Mouse (Mus musculus) kidney, adult 11 months (tissue): ENCODE measurements around the gene Smco3.

Experiments
- DNase-seq: peaks from one replicate; pipeline ENCODE4 v3.0.0; 2022

Gene Smco3

DNA sequence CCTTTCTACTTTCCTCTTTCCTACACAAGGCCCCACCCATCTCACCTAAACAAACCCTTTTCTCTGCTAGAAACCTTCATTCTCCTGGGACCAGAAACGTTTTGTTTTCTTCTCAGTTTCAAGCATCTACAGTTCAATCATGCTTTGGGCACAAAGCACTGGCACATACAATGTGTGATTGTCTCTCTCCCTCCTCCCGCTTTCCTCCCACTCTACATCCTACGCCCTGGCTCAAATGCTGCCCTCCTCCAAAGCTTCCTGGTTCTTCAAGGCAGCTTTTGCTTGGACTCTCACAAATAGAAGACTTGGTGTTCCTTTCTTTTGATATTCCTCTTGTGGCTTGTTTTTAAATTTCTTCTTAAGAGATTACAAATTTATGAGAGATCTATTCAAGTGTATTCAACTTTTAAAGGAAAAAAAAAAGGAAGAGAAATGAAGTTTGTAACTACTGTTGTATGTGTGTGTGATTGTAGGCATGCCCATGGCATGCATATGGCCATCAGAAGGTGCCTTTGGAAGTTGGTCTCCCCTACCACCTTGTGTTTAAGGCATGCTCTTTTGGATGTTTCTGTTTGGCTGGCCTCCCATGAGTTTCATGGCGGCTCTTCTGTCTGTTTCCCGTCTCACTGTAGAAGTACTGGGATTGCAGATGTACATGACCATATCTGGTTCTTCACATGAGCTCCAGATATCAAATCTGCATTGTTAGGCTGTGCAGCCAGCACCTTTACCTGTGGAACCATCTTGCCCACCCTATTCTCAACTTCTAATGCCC, 10.6 kb upstream of the Smco3 start:
- no peak for DNase-seq

DNA sequence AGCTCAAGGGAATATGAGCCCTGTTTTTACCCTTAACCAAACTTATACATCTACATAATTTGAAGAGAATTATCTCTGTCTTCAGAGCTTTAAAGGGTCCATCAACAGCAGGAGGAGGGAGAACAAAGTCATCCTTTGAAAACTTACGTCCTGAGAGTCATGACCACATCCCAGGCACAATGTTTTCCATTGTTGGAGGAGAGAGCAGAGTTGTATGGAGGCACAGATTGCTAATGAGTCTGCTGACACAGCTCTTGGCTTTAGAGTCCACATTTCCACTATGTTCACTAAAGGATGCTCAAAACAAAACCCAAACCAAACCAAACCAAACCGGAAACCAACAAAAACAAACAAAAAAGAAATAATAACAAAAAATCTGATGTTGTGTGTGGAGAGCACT, 9.7 kb upstream of the Smco3 start:
- no peak for DNase-seq

DNA sequence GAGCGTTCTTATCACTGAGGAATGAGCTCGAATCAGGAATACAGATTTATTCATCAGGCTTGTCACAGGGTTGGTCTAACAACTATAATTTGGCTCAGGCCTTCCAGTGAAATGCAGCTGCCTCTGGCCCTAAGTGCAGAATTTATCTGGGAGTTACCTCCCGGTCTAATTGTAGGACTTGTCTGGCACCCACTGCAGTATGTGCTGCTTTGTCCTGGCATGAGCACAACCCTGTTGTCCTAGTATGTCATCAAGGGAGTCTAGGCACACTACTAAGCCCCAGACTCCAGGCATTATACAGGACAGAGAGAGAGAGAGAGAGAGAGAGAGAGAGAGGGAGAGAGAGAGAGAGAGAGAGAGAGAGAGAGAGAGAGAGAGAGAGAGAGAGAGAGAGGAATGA, 2.1 kb upstream of the Smco3 start:
- no peak for DNase-seq

DNA sequence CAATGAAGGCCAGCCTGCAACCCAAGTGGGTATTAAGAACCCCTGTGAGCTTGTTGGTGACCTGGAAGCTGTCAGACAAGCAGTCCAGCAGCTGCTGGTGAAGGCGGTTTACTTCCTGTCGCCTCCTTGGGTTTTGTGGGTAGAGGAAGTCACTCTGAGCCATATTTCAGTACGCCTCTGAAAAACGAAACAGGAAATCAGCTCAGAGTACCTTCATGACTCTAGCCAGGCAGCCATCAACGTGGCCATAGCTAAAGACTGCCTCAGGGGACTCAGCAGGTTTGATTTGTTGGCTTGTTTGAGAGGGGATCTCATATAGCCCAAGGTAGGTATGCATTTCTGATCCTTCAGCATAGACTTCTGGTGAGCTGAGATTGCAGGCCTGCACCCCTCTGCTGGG, 3.5 kb downstream of the Smco3 start:
- no peak for DNase-seq

DNA sequence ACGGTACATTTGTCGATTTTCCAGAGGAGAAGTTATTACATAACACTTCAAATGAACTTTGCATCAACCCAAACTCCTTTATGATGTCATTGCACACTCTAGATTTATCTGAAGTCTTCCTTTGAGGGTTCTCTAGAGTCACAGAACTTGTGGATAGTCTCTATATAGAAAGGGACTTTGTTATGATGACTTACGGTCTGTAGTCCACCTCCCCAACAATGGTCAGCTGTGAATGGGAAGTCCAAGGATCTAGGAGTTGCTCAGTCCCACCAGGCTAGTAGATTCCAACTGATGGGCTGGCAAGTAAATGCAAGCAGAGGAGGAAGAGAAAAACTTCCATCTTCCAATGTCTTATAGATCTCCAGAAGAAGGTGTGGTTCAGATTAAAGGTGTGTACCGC, 6.6 kb downstream of the Smco3 start:
- no peak for DNase-seq

DNA sequence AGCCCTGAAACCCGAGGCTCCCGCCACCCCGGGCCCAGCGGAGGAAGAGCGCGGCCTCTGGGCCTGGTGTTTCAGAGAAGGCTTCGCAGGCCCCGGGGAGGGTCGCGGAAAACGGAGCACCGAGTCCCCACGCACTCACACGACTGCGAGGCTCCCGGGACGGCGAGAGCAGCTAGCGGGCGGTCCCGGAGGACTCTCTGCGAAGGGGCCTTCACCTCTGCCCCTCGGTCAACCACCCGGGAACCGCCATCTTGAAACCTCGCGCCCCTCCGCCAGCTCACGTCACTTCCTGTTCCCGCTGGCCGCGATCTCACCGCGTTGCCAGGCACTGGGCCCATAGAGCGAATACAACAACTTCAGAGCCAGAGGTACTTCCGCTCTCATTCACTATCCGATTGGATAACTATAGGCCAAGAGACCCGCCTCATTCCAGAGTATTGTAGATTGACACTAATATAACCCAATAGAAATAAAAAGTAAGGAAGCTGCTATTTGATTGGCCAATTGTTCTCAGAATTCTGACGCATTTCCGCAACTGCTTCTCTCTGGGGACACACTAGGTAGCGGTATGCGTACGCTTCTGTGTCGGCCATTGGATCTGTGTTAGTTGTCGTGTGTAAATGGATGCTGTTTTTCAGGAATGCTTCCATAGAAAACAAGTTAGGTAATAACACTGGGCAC, 7.2 kb downstream of the Smco3 start, which contains the start of gene Wbp11:
TSS of gene Wbp11 (minus strand) at position 353 of the 681 bp plus-strand sequence.
- peak; percentile 97 for DNase-seq

DNA sequence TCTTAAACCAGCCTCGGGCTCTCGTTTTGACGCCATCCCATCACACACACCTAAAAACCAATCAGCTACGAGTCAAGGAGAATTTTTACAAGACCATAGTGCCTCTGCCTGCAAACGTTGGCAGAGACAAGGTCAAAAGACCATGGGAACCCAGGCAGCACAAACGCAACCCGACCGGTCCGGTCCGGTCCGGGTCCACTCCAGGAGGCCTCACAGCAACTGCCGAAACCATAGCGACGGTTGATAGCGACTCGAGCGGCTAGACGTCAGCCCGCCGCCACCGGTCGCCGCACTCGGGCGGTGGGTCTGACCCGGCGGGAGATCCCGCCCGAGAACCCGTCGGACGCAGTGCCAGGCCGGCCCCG, 7.8 kb downstream of the Smco3 start, which contains the start of gene BC049715:
TSS of gene BC049715 (plus strand) at position 111 of the 365 bp plus-strand sequence.
- DNase-seq, result no peak

DNA sequence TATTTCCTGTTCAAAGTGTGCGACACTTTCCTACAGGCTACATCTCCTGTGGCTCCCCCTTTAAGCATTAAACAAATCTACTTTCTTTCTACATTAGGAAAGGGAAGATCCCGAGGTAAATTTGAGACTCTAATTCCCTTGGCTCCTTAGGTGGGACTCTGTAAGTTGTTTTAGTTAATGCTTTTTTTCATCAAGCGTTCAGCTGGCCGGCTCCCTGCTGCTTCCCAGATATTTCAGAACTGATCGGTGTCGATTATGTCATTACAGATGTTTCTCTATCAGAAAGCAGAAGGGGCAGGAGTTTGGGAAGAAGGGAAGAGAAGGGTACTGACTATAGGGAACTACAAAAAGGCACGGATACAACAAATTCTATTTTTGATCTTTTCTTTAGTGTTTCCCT, 8.1 kb downstream of the Smco3 start:
- no peak for DNase-seq

DNA sequence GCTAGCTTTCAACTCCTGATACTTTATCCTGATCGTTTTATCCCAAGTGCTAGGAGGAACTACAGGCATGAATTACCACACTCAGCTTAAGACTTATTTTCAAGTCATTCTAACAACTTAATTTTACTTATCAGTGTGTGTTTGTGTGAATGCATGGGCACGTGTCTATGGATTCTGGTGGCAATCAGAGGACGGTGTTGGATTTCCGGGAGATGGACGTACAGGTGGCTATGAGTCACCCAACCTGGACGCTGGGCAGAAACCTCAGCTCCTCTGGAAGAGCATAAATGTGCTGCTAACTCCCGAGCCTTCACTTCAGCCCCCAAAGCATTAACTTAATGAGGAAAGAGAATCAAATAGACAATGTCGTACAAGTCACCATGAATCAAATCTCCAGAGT, 10.3 kb downstream of the Smco3 start:
- DNase-seq, result no peak

DNA sequence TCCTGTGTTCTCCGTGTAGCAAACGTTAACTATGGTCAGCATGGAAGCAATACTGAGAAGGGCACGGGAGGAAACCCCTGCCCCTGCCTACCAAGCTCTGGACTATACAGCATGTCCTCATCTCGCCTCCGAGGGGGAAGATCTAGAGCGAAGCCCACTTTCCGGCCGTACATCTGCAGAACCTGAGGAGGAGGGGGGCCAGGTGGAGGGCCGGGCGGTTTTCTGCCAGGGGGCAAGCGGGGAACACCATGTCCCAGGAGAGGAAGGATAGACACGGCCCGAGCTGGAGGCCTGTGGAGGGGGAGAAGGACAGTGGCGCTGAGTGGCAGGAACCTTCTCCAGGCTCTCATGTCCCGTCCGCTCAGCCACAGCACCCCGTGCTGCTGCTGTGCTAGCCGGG, 14.2 kb downstream of the Smco3 start:
- DNase-seq, result no peak

DNA sequence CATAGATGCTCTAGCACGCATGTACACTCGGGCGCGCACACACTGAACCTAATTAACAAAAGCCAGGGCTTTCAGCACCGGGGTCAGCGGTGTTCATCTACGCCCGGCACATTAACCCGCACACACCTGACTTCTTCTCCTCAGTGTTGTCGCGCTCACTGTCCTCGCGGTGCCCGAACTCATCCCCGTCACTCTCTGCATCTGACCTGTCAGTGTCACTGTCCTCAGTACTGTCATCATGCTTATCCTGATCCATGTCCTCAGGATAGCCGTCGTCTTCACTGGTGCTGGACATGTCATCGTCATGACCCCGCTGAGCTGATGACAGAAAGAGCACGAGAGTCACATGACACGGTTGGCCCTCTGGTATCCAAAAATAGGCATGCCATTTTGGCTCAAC, 14.9 kb downstream of the Smco3 start:
- no peak for DNase-seq

DNA sequence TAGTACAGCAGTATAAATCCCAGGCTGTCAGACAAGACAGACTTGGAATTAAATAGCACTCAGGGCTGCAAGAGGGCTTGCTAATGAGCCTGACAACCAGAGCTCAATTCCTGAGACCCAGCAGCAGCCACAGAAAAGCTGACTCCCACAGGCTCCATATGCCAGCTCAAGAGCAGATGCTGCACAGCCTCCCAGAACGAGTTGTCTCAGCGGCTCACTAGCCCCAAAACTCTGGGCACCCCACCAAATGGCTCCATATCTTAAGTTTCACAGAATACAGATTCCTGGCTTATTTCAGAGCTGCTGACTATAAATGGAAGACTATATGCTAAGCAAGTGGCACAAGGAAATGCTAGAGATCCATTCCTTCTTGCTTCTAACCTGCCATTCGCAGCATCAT, 17.7 kb downstream of the Smco3 start:
- no peak for DNase-seq

DNA sequence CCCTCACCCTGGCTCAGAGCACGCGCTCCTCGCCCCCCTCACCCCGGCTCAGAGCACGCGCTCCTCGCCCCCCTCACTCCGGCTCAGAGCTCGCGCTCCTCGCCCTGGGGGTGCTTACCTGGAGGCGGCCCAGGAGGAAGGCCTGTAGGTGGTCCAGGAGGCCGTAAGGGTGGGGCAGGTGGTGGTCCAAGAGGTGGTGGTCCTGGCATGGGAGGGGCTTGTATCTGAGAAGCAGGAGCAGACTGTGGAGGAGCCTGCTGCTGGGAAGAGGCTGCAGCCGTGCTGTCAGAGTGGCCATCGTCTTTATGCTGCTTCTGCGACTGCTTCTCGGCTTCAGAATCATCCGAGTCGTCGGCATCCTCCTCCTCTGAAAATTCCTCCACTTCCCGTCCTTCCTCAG, 18.4 kb downstream of the Smco3 start:
- no peak for DNase-seq

DNA sequence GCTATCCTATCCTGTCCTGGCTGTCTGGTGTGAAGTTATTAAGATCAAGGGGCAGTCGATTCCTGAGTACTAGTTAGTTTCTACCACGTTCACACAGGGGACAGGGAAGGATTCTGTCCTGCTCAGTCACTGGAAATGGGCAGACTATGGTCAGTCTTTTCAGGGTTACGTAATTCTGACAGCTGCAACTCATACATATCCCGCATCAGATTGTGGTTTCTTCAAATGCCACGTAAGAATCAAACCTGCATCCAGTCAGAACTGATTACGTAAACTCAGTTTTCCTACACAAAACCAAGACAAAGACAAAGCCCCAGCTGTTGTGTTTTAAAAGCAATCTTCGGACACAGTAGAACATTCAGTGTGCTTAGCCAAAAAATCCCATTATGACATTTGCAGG, 19.9 kb downstream of the Smco3 start:
- no peak for DNase-seq

DNA sequence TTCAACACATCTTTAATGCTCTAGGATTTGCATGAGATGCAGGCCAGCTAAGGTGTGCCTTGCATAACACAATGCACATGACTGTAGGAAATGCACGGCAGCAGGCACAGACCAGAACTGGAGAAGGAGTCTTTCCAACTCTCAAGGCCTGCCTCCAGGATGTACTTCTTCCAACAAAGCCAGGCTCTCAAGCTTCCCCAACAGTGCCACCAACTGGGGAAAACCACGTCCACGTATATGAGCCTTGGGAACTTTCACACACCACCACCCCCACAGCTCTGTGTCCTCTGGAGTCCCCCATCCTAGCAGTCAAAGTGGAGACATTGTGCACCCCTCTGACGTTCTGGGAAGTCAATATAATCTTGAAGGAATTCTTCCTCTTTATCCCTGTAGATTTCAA, 22.1 kb downstream of the Smco3 start:
- no peak for DNase-seq

DNA sequence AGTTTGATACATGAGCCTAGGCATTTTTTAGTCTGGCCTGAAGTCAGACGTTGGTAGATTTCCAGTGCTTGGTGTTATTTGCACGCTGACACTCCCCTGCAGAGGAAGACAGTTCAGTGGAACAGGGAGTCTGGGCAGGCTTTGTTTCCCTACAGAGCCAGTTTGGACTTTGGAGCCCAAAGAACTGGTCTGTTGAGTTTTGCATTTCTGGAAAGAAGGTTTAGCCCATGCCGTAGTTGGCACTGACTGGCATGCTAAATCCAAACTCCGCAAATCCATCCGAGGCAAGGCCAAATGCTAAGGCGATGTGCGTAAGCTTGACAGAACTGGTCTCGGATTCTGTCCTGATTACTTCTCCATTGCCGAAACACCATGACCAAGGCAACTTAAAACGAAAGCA, 24.1 kb downstream of the Smco3 start:
- DNase-seq, result peak; percentile 63

DNA sequence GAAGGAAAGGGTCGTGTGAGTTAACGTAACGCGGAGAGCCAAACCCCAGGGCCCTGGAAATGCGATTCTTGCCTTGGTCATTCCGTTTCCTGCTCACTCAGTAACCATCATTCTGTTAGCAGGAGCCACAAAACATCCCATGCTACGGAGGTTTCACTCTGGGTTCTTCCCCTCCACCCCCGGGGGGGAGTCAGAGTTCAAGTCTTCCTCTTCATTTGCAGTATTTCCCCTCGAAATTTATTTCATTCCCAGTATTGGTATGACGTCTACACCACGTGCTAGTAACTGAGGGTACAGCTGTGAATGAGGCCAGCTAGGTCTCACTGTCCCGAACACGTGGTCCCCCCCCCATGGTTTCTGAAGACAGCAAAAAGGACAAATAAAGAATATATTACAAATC, 25.6 kb downstream of the Smco3 start:
- no peak for DNase-seq

DNA sequence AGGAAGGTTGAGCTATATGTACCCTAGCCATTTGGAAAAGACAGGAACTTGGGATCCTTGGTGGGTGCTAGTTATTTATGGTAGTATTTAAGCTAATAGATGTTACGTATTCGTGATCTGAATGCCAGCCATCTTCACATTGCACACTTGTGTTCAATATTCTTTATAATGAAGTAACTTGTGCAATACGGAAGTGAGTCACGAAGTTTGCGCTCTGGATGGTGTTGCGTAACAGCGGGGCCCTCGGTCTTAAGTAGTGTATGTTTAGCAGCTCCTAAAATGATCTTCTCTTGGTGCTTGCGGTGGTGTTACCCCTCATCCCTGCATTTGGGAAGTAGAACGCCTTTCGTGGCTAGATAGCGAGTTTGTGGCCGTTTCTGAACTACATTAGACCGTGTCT, 26.2 kb downstream of the Smco3 start:
- DNase-seq, result no peak

DNA sequence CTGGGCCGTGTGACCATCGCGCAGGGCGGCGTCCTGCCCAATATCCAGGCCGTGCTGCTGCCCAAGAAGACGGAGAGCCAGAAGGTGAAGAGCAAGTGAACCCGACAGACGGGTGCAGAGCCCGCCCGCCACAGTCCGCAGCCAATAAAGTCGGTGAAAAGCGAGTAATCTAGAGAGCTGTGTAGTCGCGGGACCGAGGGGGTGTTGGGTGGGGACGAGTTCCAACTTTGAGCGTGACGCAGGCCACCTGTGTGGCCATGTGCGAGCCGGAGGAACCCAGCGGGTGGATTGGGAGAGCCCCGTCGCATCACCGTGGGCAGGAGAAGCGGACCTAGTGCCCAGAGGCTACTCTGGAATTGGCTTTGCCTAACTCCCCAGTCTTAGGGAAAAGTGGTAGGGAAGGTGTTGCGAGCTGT, 26.6 kb downstream of the Smco3 start:
- DNase-seq, result no peak

DNA sequence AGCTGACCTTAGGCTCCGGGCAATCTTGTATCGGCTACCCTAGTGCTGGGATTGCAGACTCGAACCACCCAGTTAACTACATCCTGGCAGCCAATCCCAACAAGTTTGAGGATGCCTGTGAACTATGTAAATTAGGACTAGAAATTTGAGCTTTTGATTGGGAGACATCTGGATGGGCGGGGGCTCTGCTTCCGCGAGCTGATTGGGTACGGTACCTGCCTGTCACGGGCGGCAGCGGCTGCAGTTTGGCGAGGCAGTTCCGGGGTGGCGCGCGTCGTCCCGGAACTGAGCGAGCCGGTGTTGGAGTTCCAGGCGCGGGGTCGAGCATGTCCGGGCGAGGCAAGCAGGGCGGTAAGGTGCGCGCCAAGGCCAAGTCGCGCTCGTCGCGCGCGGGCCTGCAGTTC, 27.2 kb downstream of the Smco3 start, which contains the start of gene H2afj:
TSS of gene H2afj (plus strand) at position 231 of the 404 bp plus-strand sequence.
- DNase-seq, result peak; percentile 98

DNA sequence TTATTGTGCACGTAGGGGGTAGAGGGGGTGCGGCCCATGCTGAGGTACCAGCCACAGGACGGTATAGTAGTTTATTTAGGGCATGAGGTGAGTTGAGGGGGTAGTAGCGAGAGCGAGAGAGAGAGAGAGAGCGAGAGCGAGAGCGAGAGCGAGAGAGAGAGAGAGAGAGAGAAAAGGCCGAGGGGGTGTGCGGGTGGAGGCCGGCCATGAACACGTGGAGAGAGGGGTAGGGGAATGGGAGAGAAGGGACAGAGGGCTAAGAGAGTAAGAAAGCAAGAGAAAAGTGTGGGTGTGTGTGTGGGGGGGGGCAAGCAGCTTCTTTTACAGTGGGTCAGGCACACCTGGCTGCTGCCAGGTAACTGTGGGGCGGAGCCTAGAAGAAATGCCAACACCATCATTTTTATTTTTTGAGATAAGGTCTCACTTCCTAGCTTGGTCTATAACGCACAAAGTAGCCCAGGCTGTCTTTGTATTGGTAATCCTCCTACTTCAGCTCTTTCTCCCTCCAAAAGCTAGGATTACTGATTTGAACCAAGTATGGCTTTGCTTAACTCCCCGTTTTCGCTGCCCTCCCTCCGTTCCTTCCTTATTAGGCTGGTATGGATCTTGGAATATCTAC, 27.7 kb downstream of the Smco3 start:
- no peak for DNase-seq

DNA sequence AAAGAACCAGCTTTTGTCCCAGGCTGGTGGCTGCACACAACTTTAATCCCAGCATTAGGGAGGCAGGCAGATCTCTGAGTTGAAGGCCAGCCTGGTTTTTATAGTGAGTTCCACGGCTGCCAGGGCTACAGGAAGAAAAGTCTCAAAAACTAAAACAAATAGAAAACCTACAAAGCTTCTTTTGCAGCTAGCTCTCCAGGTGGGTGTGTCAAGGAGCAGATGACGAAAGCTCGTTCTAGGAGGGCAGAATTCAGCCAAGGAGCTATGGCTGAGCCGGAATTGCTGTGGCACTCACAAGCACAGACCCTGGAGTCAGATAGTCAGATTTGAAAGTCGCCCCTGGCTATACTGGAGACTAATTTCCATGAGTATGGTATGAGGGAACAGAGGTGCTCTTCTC, 28.4 kb downstream of the Smco3 start:
- no peak for DNase-seq

DNA sequence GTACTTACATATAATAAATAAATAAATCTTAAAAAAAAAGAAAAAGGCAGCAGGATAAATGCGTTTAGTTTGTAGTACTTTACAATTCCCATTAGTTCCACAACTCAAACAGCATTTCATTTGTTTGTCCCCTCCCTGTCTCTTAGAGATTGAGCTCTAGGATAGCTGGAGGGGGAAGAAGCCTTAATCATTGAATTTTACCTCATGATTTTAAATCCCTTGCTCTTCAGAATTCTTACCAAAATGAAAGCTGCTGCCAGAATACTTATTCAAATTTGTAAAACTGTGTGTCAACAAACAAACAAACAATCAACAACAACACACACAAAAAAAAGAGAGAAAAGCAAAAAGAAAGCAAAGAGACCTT, 29.9 kb downstream of the Smco3 start:
- no peak for DNase-seq

DNA sequence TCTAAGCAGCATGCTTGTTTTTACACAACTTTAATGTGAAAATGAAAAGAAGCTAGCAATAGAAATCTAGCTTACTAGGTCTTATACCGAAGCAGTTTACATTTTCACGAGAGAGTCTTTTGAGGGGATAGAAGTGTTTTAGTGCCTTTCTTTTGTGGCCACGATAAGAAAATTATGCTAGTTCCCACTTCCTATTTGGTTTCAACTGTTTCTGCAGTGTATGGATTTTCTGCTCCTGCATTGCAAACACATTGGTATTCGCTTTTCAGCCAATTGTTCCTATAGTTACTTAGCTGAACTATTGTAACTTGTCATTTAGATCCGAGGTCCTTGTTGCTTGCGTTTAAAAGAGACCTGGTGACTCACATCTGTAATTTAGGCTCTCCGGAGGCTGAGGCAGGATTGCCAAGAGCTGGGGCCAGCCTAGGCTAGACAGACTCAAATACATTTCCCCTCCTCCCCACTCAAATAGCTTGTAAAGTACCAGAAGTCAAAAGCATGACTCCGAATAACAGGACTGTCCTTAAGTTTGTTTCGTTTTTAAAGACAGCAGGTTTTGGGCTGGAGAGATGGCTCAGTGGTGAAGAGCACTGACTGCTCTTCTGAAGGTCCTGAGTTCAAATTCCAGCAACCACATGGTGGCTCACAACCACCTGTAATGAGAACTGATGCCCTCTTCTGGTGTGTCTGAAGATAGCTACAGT, 30.4 kb downstream of the Smco3 start:
- no peak for DNase-seq
